Mouse (Mus musculus) splenic B cell, adult 2 months (primary cell): Measurements from ENCODE around the gene Tas2r138.

ENCODE experiments used
- DNase-seq: peaks from one replicate; pipeline ENCODE4 v3.0.0-alpha.2; 2011; ENCODE audit warnings: low read depth, low spot score
- H3K27me3 ChIP-seq: 2 replicates; pipeline ENCODE4 v1.6.1; 2012; ENCODE audit warnings: mild to moderate bottlenecking, low read length, moderate library complexity, mixed read lengths; ENCODE audit not compliant: control insufficient read depth, poor library complexity, insufficient read depth, severe bottlenecking
- H3K36me3 ChIP-seq: 2 replicates; pipeline ENCODE4 v1.6.1; 2012; ENCODE audit warnings: mild to moderate bottlenecking, low read length, moderate library complexity, mixed read lengths; ENCODE audit not compliant: control insufficient read depth, poor library complexity, insufficient read depth, severe bottlenecking

The Tas2r138 gene

GRCm38 (mm10) chr6:40594804-40595550 is 18.1 kb downstream of the Tas2r138 start:
- Histone ChIP-seq H3K36me3 (no peaks in the 10 kb centered on the region), H3K27me3 (no peaks in the 10 kb centered on the region)
- DNase-seq: no peak

- no peaks in the 10 kb centered on the region for H3K36me3 ChIP-seq
- DNase-seq: no peak
- no peaks in the 10 kb centered on the region; the same call in 1 of the 2 replicates for H3K27me3 ChIP-seq
Measured at GRCm38 (mm10) chr6:40588346-40588745, 24.8 kb downstream of the Tas2r138 start.

GRCm38 (mm10) chr6:40585645-40586044 is 27.5 kb downstream of the Tas2r138 start, which contains the start of gene Clec5a:
Gene Clec5a (minus strand): TSS chr6:40585821.
- no peak for DNase-seq
- no peaks in the 10 kb centered on the region for H3K36me3 ChIP-seq
- H3K27me3 ChIP-seq: no peaks in the 10 kb centered on the region; the same call in 1 of the 2 replicates

GRCm38 (mm10) chr6:40584336-40584735 is 28.8 kb downstream of the Tas2r138 start:
- no peak for DNase-seq
- Histone ChIP-seq H3K27me3 (no peaks in the 10 kb centered on the region; the same call in 1 of the 2 replicates), H3K36me3 (no peaks in the 10 kb centered on the region)

- H3K27me3 ChIP-seq: no peaks in the 10 kb centered on the region; the same call in 1 of the 2 replicates
- DNase-seq: no peak
- no peaks in the 10 kb centered on the region for H3K36me3 ChIP-seq
Measured at GRCm38 (mm10) chr6:40576305-40576704, 36.8 kb downstream of the Tas2r138 start.

GRCm38 (mm10) chr6:40573618-40574017 is 39.5 kb downstream of the Tas2r138 start:
- no peaks in the 10 kb centered on the region; the same call in 1 of the 2 replicates for H3K27me3 ChIP-seq
- DNase-seq: no peak
- no peaks in the 10 kb centered on the region for H3K36me3 ChIP-seq

GRCm38 (mm10) chr6:40569187-40569586 is 43.9 kb downstream of the Tas2r138 start, which contains the start of gene Olfr460:
Gene Olfr460 (plus strand): TSS chr6:40569487.
- DNase-seq: no peak
- H3K36me3 ChIP-seq: no peaks in the 10 kb centered on the region
- H3K27me3 ChIP-seq: no peaks in the 10 kb centered on the region
